Mouse (Mus musculus) intestine, embryonic 15.5 days (tissue): ENCODE measurements around the gene Pdlim4. TPM values are rescaled to one million over a fixed set of nuclear protein-coding genes. Genes with fewer than 3 reads are reported as not detected.

ENCODE experiments used
- polyA plus RNA-seq: library from polyadenylated mRNA; unstranded; fragments of >200 nt; fragmentation: Nextera tagmentation; extraction: Ambion mirVana; gene quantifications from 2 replicates; pipeline ENCODE4 v1.2.1, GENCODE M21; 2015

Gene Pdlim4
- polyA plus RNA-seq, 1 experiment from 2014 or later, result 42.1 TPM

Other genes starting within 250 kb of the Pdlim4 start
- gene Gm12216, start 209.8 kb downstream of the Pdlim4 start, polyA plus RNA-seq, result 1.2 and 1.7 TPM in 2 replicates
- gene Slc22a5, start 177.4 kb downstream of the Pdlim4 start, polyA plus RNA-seq, result 10.5 and 10.9 TPM in 2 replicates
- gene Slc22a21, start 88.7 kb downstream of the Pdlim4 start, polyA plus RNA-seq, result 6.6 and 8.0 TPM in 2 replicates
- gene Slc22a4, start 40.9 kb downstream of the Pdlim4 start, polyA plus RNA-seq, result 0.72 and 1.4 TPM in 2 replicates
- gene P4ha2, start 31.1 kb upstream of the Pdlim4 start, polyA plus RNA-seq, result 41.8 and 44.8 TPM in 2 replicates
- gene Csf2, start 180.7 kb upstream of the Pdlim4 start, polyA plus RNA-seq, result 0.36 and 0.57 TPM in 2 replicates
- gene Il3, start 198.3 kb upstream of the Pdlim4 start, polyA plus RNA-seq, result not detected in 2 replicates
- gene Acsl6, start 234.8 kb upstream of the Pdlim4 start, polyA plus RNA-seq, result 1.7 and 2.6 TPM in 2 replicates